Mouse (Mus musculus): ENCODE results near the gene Pik3cd. TPM values are rescaled to one million over a fixed set of nuclear protein-coding genes. Genes with fewer than 3 reads are reported as not detected.

Pik3cd gene
- polyA plus RNA-seq, 1 experiment = 106 TPM

DNA sequence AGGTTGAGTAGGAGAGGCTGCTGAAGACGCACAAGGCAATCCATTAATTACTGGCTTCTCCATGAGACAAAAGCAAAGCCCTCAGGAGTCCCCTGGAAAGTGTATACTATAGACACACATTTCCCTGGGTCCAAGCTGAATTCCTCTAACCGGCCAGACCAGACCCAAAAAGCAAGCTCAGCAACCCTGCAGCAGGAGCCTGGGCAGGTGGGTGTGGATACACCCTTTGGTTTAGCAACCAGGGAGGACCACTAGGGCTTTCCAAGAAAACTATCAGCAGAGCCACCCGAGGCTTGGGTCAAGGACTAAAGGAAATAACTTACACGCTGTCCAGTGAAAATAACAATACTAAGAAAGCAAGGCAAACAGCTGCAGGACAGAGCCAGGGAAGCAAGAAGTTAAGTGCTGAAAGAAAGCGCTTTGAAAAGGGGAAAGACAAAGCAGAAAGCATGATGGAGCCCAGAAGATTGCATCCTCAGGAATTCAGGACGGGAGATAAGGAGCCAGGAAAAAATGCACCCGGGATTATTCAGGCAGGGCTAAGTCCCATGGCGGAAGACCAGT lies 27.5 kb downstream of the Pik3cd start:
- H3K36me3 ChIP-seq (ENCODE audit: control insufficient read depth, insufficient read depth, low read length) = peaks cover 32% of the 10 kb centered on the region
- TF ChIP-seq POLR2A (IDR thresholded peaks at IDR 0.05; ENCODE audit: control insufficient read depth, extremely low read depth, insufficient read depth, low read length, poor library complexity) (no peak), CTCF (IDR thresholded peaks at IDR 0.05; ENCODE audit: borderline replicate concordance, control insufficient read depth, extremely low read depth, insufficient read depth, low read length, poor library complexity) (no peak)
- H3K4me1 ChIP-seq (replicated peaks; ENCODE audit: control insufficient read depth, insufficient read depth, low read length) = no peaks in the 10 kb centered on the region; the same call in 1 of the 2 replicates
- H3K27me3 ChIP-seq (ENCODE audit: control insufficient read depth, insufficient read depth, low read length) = no peaks in the 10 kb centered on the region
- H3K4me3 ChIP-seq (ENCODE audit: control insufficient read depth, insufficient read depth, low read length) = no peak overlapping the region
- no peak for DNase-seq
- no peak overlapping the region for H3K27ac ChIP-seq (ENCODE audit: control insufficient read depth, insufficient read depth, low read length)
- WGBS = 88% methylated on average over 8 of the region's 8 CpGs

DNA sequence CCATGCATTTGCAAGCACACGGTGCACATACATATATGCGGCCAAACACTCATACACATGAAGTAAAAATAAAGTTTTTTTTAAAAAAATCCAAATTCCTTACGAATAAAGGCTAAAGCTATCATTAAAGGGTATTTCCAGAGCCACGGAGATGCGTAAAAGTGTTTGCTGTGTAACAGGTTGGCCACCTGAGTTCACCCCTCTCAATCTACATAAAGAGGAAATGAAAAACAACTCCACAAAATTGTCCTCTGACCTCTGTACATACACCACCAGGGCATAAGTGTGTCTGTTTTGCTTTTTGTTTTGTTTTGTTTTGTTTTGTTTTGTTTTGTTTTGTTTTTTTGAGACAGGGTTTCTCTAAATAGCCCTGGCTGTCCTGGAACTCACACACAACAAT lies 29.6 kb downstream of the Pik3cd start:
- no peak for DNase-seq
- 95% methylated on average over 5 of the region's 5 CpGs for WGBS
- no peak for TF ChIP-seq POLR2A (IDR thresholded peaks at IDR 0.05; ENCODE audit: control insufficient read depth, extremely low read depth, insufficient read depth, low read length, poor library complexity)
- no peak for TF ChIP-seq CTCF (IDR thresholded peaks at IDR 0.05; ENCODE audit: borderline replicate concordance, control insufficient read depth, extremely low read depth, insufficient read depth, low read length, poor library complexity)
- no peaks in the 10 kb centered on the region for H3K27me3 ChIP-seq (ENCODE audit: control insufficient read depth, insufficient read depth, low read length)
- no peak overlapping the region for H3K4me3 ChIP-seq (ENCODE audit: control insufficient read depth, insufficient read depth, low read length)
- H3K36me3 ChIP-seq (ENCODE audit: control insufficient read depth, insufficient read depth, low read length) = peaks cover 33% of the 10 kb centered on the region
- H3K4me1 ChIP-seq (replicated peaks; ENCODE audit: control insufficient read depth, insufficient read depth, low read length) = no peaks in the 10 kb centered on the region; the same call in 1 of the 2 replicates
- no peak overlapping the region for H3K27ac ChIP-seq (ENCODE audit: control insufficient read depth, insufficient read depth, low read length)

DNA sequence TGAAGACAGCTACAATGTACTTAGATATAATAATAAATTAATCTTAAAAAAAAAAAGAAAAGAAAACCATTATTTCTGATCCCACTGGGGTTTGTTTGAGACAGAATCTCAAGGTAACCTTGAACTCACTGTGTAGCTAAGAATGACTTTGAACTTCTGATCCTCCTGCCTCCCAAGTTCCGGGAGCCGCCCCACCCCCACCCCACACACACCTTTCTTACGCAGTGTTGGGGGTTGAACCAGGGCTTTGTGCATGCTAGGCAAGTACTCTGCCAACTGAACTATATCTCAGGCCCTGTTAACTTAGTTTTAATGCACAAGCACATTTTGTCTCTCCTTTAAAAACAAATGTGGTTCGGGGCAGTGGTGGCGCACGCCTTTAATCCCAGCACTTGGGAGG lies 31.2 kb downstream of the Pik3cd start:
- TF ChIP-seq POLR2A (IDR thresholded peaks at IDR 0.05; ENCODE audit: control insufficient read depth, extremely low read depth, insufficient read depth, low read length, poor library complexity) = no peak
- TF ChIP-seq CTCF (IDR thresholded peaks at IDR 0.05; ENCODE audit: borderline replicate concordance, control insufficient read depth, extremely low read depth, insufficient read depth, low read length, poor library complexity) = no peak
- Histone ChIP-seq H3K27ac (ENCODE audit: control insufficient read depth, insufficient read depth, low read length) (no peak overlapping the region), H3K27me3 (ENCODE audit: control insufficient read depth, insufficient read depth, low read length) (no peaks in the 10 kb centered on the region), H3K4me3 (ENCODE audit: control insufficient read depth, insufficient read depth, low read length) (no peak overlapping the region), H3K4me1 (replicated peaks; ENCODE audit: control insufficient read depth, insufficient read depth, low read length) (peaks cover 2% of the 10 kb centered on the region), H3K36me3 (ENCODE audit: control insufficient read depth, insufficient read depth, low read length) (peaks cover 33% of the 10 kb centered on the region)
- no peak for DNase-seq
- WGBS = 97% methylated on average over 6 of the region's 6 CpGs

- H3K4me1 ChIP-seq (replicated peaks; ENCODE audit: control insufficient read depth, insufficient read depth, low read length) = peaks cover 36% of the 10 kb centered on the region
- WGBS = 39% methylated on average over 6 of the region's 6 CpGs
- H3K27ac ChIP-seq (ENCODE audit: control insufficient read depth, insufficient read depth, low read length) = peak overlapping the region; percentile 93
- TF ChIP-seq POLR2A (IDR thresholded peaks at IDR 0.05; ENCODE audit: control insufficient read depth, extremely low read depth, insufficient read depth, low read length, poor library complexity) (no peak), CTCF (IDR thresholded peaks at IDR 0.05; ENCODE audit: borderline replicate concordance, control insufficient read depth, extremely low read depth, insufficient read depth, low read length, poor library complexity) (no peak)
- DNase-seq = no peak
- no peaks in the 10 kb centered on the region for H3K27me3 ChIP-seq (ENCODE audit: control insufficient read depth, insufficient read depth, low read length)
- peaks cover 4% of the 10 kb centered on the region for H3K36me3 ChIP-seq (ENCODE audit: control insufficient read depth, insufficient read depth, low read length)
- H3K4me3 ChIP-seq (ENCODE audit: control insufficient read depth, insufficient read depth, low read length) = no peak overlapping the region
These were observed 36.7 kb downstream of the Pik3cd start for GRCm38 (mm10) chr4:149665692-149666090.

DNA sequence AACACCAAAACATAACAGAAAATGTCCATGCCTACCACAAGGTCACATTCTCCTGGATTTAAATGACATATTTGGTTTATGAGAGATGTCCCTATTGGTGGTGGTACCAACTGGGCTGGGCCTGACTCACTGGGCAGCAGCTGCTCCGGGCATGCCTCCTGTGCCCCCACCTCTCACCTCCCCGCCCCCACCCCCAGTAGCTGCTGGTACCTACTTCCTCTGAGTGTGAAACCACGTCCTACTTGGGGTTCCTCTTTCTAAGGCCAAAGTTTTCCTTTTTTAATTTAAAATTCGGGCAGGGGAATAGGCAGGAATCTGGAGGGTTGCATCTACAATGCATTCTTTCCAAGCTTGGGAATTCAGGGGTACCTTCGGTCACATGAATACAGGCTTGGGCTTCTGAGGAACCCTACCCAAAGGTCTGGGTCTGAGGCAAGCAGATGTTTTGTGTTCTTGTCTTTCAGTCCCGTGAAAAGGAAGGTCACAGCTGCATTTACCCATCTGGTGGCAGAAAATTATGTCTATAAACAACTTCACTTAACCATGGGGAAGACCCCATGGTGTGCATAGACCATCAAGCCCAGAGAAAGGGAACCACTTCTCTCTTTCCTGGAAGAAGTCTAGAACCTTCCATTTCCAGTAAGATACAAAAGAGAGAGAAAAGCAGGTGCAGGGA lies 37.2 kb downstream of the Pik3cd start:
- WGBS = 9% methylated on average over 6 of the region's 6 CpGs
- TF ChIP-seq POLR2A (IDR thresholded peaks at IDR 0.05; ENCODE audit: control insufficient read depth, extremely low read depth, insufficient read depth, low read length, poor library complexity) (no peak), CTCF (IDR thresholded peaks at IDR 0.05; ENCODE audit: borderline replicate concordance, control insufficient read depth, extremely low read depth, insufficient read depth, low read length, poor library complexity) (no peak)
- Histone ChIP-seq H3K27me3 (ENCODE audit: control insufficient read depth, insufficient read depth, low read length) (no peaks in the 10 kb centered on the region), H3K4me3 (ENCODE audit: control insufficient read depth, insufficient read depth, low read length) (no peak overlapping the region), H3K36me3 (ENCODE audit: control insufficient read depth, insufficient read depth, low read length) (peaks cover 3% of the 10 kb centered on the region; the same call in 1 of the 2 replicates), H3K27ac (ENCODE audit: control insufficient read depth, insufficient read depth, low read length) (peak overlapping the region; percentile 93), H3K4me1 (replicated peaks; ENCODE audit: control insufficient read depth, insufficient read depth, low read length) (peaks cover 36% of the 10 kb centered on the region)
- DNase-seq = no peak

- Histone ChIP-seq H3K36me3 (ENCODE audit: control insufficient read depth, insufficient read depth, low read length) (peaks cover 3% of the 10 kb centered on the region; the same call in 1 of the 2 replicates), H3K27me3 (ENCODE audit: control insufficient read depth, insufficient read depth, low read length) (no peaks in the 10 kb centered on the region), H3K4me3 (ENCODE audit: control insufficient read depth, insufficient read depth, low read length) (no peak overlapping the region), H3K27ac (ENCODE audit: control insufficient read depth, insufficient read depth, low read length) (peak overlapping the region; percentile 69), H3K4me1 (replicated peaks; ENCODE audit: control insufficient read depth, insufficient read depth, low read length) (peaks cover 44% of the 10 kb centered on the region)
- 61% methylated on average over 7 of the region's 7 CpGs for WGBS
- TF ChIP-seq POLR2A (IDR thresholded peaks at IDR 0.05; ENCODE audit: control insufficient read depth, extremely low read depth, insufficient read depth, low read length, poor library complexity) = no peak
- no peak for TF ChIP-seq CTCF (IDR thresholded peaks at IDR 0.05; ENCODE audit: borderline replicate concordance, control insufficient read depth, extremely low read depth, insufficient read depth, low read length, poor library complexity)
- DNase-seq = no peak
These were observed 38.4 kb downstream of the Pik3cd start for GRCm38 (mm10) chr4:149663849-149664503.

All from thymus, adult 2 months (tissue).